Mouse (Mus musculus) heart, postnatal 0 days (tissue): Measurements from ENCODE around the gene Pcif1. TPM values are rescaled to one million over a fixed set of nuclear protein-coding genes. Genes with fewer than 3 reads are reported as not detected.

ENCODE experiments used
- ATAC-seq: fragments of 200-750 bp; cut with Nextera tagmentation; 2 replicates; pipeline ENCODE4 v1.8.0; 2017; ENCODE audit warnings: low read depth, moderate number of reproducible peaks, moderate library complexity; ENCODE audit not compliant: insufficient read depth
- DNase-seq: peaks from one replicate; pipeline ENCODE4 v3.0.0-alpha.2; 2016; ENCODE audit warnings: low spot score
- H3K27ac ChIP-seq: fragments of 300-500 bp; sonication (generic); 2 replicates; pipeline ENCODE4 v1.5.1; 2014; ENCODE audit warnings: low read depth, mild to moderate bottlenecking
- H3K27me3 ChIP-seq: fragments of 300-500 bp; sonication (generic); 2 replicates; pipeline ENCODE4 v1.6.1; 2014; ENCODE audit warnings: low read length, mixed read lengths; ENCODE audit not compliant: control insufficient read depth, insufficient read depth
- H3K36me3 ChIP-seq: fragments of 300-500 bp; sonication (generic); replicated peaks from 2 replicates; pipeline ENCODE4 v1.6.1; 2014; ENCODE audit warnings: low read length, mixed read lengths; ENCODE audit not compliant: control insufficient read depth, insufficient read depth
- H3K4me1 ChIP-seq: fragments of 300-500 bp; sonication (generic); 2 replicates; pipeline ENCODE4 v1.6.1; 2014; ENCODE audit warnings: antibody characterized with exemption; ENCODE audit not compliant: control insufficient read depth, insufficient read depth
- H3K4me2 ChIP-seq: fragments of 300-500 bp; sonication (generic); 2 replicates; pipeline ENCODE4 v1.6.1; 2014; ENCODE audit warnings: low read depth, mild to moderate bottlenecking, low read length, moderate library complexity
- H3K4me3 ChIP-seq: fragments of 300-500 bp; sonication (generic); 2 replicates; pipeline ENCODE4 v1.5.1; 2014; ENCODE audit warnings: low read depth, low read length
- H3K9ac ChIP-seq: fragments of 300-500 bp; sonication (generic); replicated peaks from 2 replicates; pipeline ENCODE4 v1.6.1; 2014; ENCODE audit warnings: low read depth, low read length, mixed read lengths
- H3K9me3 ChIP-seq: fragments of 300-500 bp; sonication (generic); replicated peaks from 2 replicates; pipeline ENCODE4 v1.6.1; 2016; ENCODE audit warnings: low read length; ENCODE audit not compliant: control insufficient read depth
- CTCF ChIP-seq: IDR thresholded peaks from 2 replicates; pipeline ENCODE4 v1.5.1; 2016; ENCODE audit warnings: antibody characterized with exemption, control low read depth, low read depth
- EP300 ChIP-seq: IDR thresholded peaks from 2 replicates; pipeline ENCODE4 v1.6.1; 2016; ENCODE audit warnings: antibody characterized with exemption, low read depth
- WGBS: fragments of 180-500 bp; shearing (Covaris S2); extraction: QIAGEN DNeasy Blood & Tissue Kit; methylation state at CpG from one replicate; pipeline ENCODE4 v1.1.7; 2014; 5-methylcytosine and 5-hydroxymethylcytosine counted together
- polyA plus RNA-seq: library from polyadenylated mRNA; unstranded; fragments of >200 nt; fragmentation: Nextera tagmentation; extraction: Ambion mirVana; gene quantifications from 2 replicates; pipeline ENCODE4 v1.2.1, GENCODE M21; 2015
- total RNA-seq: library from RNA; depleted of rRNA; stranded (reverse); fragments of >200 nt; gene quantifications from 2 replicates; pipeline ENCODE4 v1.2.3, GENCODE M21; 2014; ENCODE audit warnings: low replicate concordance

Pcif1 gene
- total and polyA plus RNA-seq, 2 experiments from 2014 or later = 51.8 to 54.2 TPM

- peak overlapping the region; percentile 96 for H3K4me2 ChIP-seq
- peaks cover 47% of the 10 kb centered on the region; the same call in 1 of the 2 replicates for H3K27me3 ChIP-seq
- ATAC-seq (peak; percentile 34), DNase-seq (no peak)
- no peaks in the 10 kb centered on the region for H3K36me3 ChIP-seq
- H3K9me3 ChIP-seq = no peaks in the 10 kb centered on the region
- peaks cover 18% of the 10 kb centered on the region; the same call in 1 of the 2 replicates for H3K4me1 ChIP-seq
- H3K9ac ChIP-seq = peak overlapping the region; percentile 41; the same call in 1 of the 2 replicates
- WGBS = 2% methylated on average over 42 of the region's 42 CpGs
- no peak for TF ChIP-seq EP300
- no peak for TF ChIP-seq CTCF
- H3K4me3 ChIP-seq = peak overlapping the region; percentile 55
- H3K27ac ChIP-seq = no peak overlapping the region
These were observed 22.6 kb upstream of the Pcif1 start for GRCm38 (mm10) chr2:164856309-164857100.

GRCm38 (mm10) chr2:164857101-164857821 lies 21.8 kb upstream of the Pcif1 start, which contains the start of gene Pltp:
Pltp (minus strand) TSS chr2:164857711.
- Histone ChIP-seq H3K4me1 (peaks cover 23% of the 10 kb centered on the region), H3K27ac (no peak within 1 kb of the TSS), H3K9me3 (no peaks in the 10 kb centered on the region), H3K4me2 (peak within 1 kb of the TSS; percentile 96), H3K27me3 (peaks cover 47% of the 10 kb centered on the region; the same call in 1 of the 2 replicates), H3K4me3 (peak within 1 kb of the TSS; percentile 55), H3K9ac (peak within 1 kb of the TSS; percentile 41), H3K36me3 (no peaks in the 10 kb centered on the region)
- peak; percentile 63 for ATAC-seq
- TF ChIP-seq EP300 = no peak
- TF ChIP-seq CTCF = no peak
- WGBS = under 1% methylated on average over 45 of the region's 47 CpGs
- DNase-seq = no peak

GRCm38 (mm10) chr2:164857842-164858553 lies 21.1 kb upstream of the Pcif1 start:
- peaks cover 47% of the 10 kb centered on the region; the same call in 1 of the 2 replicates for H3K27me3 ChIP-seq
- no peak overlapping the region for H3K9ac ChIP-seq
- H3K4me3 ChIP-seq = peak overlapping the region; percentile 55
- TF ChIP-seq CTCF = no peak
- no peak for TF ChIP-seq EP300
- ATAC-seq (no peak), DNase-seq (no peak)
- H3K36me3 ChIP-seq = no peaks in the 10 kb centered on the region
- peaks cover 23% of the 10 kb centered on the region for H3K4me1 ChIP-seq
- no peak overlapping the region for H3K27ac ChIP-seq
- WGBS = 17% methylated on average over 19 of the region's 19 CpGs
- no peaks in the 10 kb centered on the region for H3K9me3 ChIP-seq
- H3K4me2 ChIP-seq = peak overlapping the region; percentile 96

- ATAC-seq (no peak), DNase-seq (no peak)
- Histone ChIP-seq H3K4me3 (no peak overlapping the region), H3K4me2 (no peak overlapping the region), H3K36me3 (no peaks in the 10 kb centered on the region), H3K27ac (no peak overlapping the region), H3K9ac (no peak overlapping the region), H3K27me3 (peaks cover 46% of the 10 kb centered on the region; the same call in 1 of the 2 replicates), H3K4me1 (peaks cover 23% of the 10 kb centered on the region), H3K9me3 (no peaks in the 10 kb centered on the region)
- TF ChIP-seq EP300 (no peak), CTCF (no peak)
- WGBS = 59% methylated on average over 2 of the region's 2 CpGs
These were observed 19.9 kb upstream of the Pcif1 start for GRCm38 (mm10) chr2:164859155-164859554.
